22 mouse cellular contexts compared by ENCODE assay signal in the genomic region with DNA sequence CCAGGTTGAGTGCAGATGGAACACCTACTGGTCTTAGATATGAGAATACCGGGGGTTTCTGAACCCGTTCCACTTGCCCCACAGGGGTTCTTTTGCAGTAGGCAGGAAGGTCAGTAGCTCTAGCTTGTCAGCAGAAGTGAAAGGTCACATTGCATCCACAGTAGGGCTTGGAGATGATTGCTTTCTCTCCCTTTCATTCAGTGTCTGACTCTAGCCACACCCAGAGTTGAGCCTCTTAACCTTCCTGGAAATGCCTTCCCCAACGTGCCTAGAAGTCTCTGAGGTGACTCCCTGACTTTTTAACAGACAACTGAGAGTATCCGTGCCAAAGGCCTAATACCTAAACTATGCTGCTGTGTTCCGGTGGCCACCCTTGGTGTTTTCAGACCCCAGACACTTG.
"Had no signal": no experiment of that assay in that cellular context is flagged by ENCODE, and none has a peak within 500 bp of the region (broad histone marks: within the 10 kb centered on the region; RNA-seq: fewer than 3 reads in every experiment).

No protein-coding gene starts in this region.

- H3K27ac ChIP-seq: heart, embryonic 10.5 days; hindbrain, embryonic 13.5 days; hindbrain, embryonic 15.5 days; hindbrain, postnatal 0 days; kidney, embryonic 15.5 days; kidney, postnatal 0 days; limb, embryonic 10.5 days; limb, embryonic 12.5 days; liver, embryonic 13.5 days had no signal

- H3K4me1 ChIP-seq: heart, embryonic 10.5 days; heart, embryonic 12.5 days; hindbrain, embryonic 13.5 days; hindbrain, embryonic 15.5 days; kidney, embryonic 15.5 days; limb, embryonic 10.5 days; limb, embryonic 12.5 days; liver, embryonic 13.5 days had no signal

- H3K36me3 ChIP-seq: heart, embryonic 10.5 days; hindbrain, embryonic 13.5 days; hindbrain, embryonic 15.5 days; kidney, embryonic 15.5 days; limb, embryonic 10.5 days; limb, embryonic 12.5 days; liver, embryonic 13.5 days had no signal

- DNase-seq: gastrocnemius, postnatal 14 days; gastrocnemius, postnatal 36 days; heart, adult 18-20 months; heart, postnatal 10 days; heart, postnatal 36 days; kidney, adult 11 months; kidney, adult 2 months; kidney, adult 9 months; kidney, postnatal 36 days; layer of hippocampus, adult 9-11 months; layer of hippocampus, postnatal 36 days; liver; liver, embryonic 13.5 days had no signal

- H3K27me3 ChIP-seq: heart, embryonic 12.5 days; hindbrain, embryonic 13.5 days; hindbrain, embryonic 15.5 days; kidney, embryonic 15.5 days; limb, embryonic 12.5 days; liver, embryonic 13.5 days had no signal

- H3K9me3 ChIP-seq: heart, embryonic 10.5 days; heart, embryonic 12.5 days; hindbrain, embryonic 13.5 days; hindbrain, embryonic 15.5 days; kidney, embryonic 15.5 days; limb, embryonic 10.5 days; limb, embryonic 12.5 days; liver, embryonic 13.5 days had no signal

- H3K9ac ChIP-seq: heart, embryonic 12.5 days; hindbrain, embryonic 13.5 days; hindbrain, embryonic 15.5 days; kidney, embryonic 15.5 days; limb, embryonic 12.5 days; liver, embryonic 13.5 days had no signal

- H3K4me3 ChIP-seq: heart, embryonic 10.5 days; heart, embryonic 12.5 days; hindbrain, embryonic 13.5 days; hindbrain, embryonic 15.5 days; kidney, embryonic 15.5 days; limb, embryonic 10.5 days; limb, embryonic 12.5 days; liver, embryonic 13.5 days had no signal
